Comparison of ENCODE assay signal across 23 mouse cellular contexts in the genomic region with DNA sequence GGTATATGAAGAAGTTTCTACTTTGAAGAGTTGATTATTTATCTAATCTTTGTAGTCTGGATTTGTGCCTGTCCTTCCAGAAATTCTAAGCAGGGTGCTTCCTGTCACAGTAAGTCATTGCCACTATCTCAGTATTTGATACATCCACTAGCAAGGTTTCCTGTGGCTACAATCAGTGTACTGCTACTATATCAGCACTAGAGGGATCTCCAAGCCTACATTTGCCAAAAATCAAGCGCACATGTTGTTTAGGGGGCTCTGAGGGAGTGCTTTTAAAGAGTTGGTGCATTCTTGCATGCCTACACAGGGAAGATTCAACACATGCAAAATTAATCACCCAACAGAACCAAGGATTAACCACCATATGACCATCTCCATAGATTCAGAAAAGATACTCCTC. TPM values are rescaled to one million over a fixed set of nuclear protein-coding genes. Genes with fewer than 3 reads are reported as not detected.
DNase-seq lines count a peak whose midpoint lies in the region; ATAC-seq and TF ChIP-seq lines count a peak whose summit lies in the region.
"Had no signal": no experiment of that assay in that cellular context is flagged by ENCODE, and none has a peak within 500 bp of the region (broad histone marks: within the 10 kb centered on the region; RNA-seq: fewer than 3 reads in every experiment).

No protein-coding gene starts in this region.

- peak; percentile 50 for TF ChIP-seq CTCF in kidney, postnatal 0 days (IDR thresholded peaks at IDR 0.05; ENCODE audit: low read depth)
- TF ChIP-seq CTCF in midbrain, postnatal 0 days (IDR thresholded peaks at IDR 0.05): peak; percentile 57

- WGBS in kidney, postnatal 0 days: 66% methylated on average over 1 of the region's 1 CpGs
- WGBS in kidney, embryonic 16.5 days: 74% methylated on average over 1 of the region's 1 CpGs
- WGBS in midbrain, postnatal 0 days: 55% methylated on average over 1 of the region's 1 CpGs
- WGBS in midbrain, embryonic 10.5 days: 51% methylated on average over 1 of the region's 1 CpGs

- no peak for ATAC-seq in kidney, postnatal 0 days (replicated peaks; ENCODE audit: low FRiP score, low read depth)
- no peak for ATAC-seq in kidney, embryonic 16.5 days (ENCODE audit: low FRiP score, low TSS enrichment)
- ATAC-seq in midbrain, postnatal 0 days (ENCODE audit: low FRiP score): no peak
- ATAC-seq: intestine, embryonic 16.5 days had no signal

- no peaks in the 10 kb centered on the region for H3K4me1 ChIP-seq in kidney, postnatal 0 days (replicated peaks; ENCODE audit: insufficient read depth, low read length)
- no peaks in the 10 kb centered on the region for H3K4me1 ChIP-seq in kidney, embryonic 16.5 days (ENCODE audit: insufficient read depth, low read length)
- H3K4me1 ChIP-seq in midbrain, postnatal 0 days (ENCODE audit: insufficient read depth, low read length): no peaks in the 10 kb centered on the region
- H3K4me1 ChIP-seq in midbrain, embryonic 10.5 days: no peaks in the 10 kb centered on the region
- H3K4me1 ChIP-seq: embryonic facial prominence, embryonic 10.5 days; forebrain, embryonic 12.5 days; heart, embryonic 10.5 days; hindbrain, embryonic 13.5 days; kidney, embryonic 15.5 days had no signal

- H3K4me2 ChIP-seq in kidney, postnatal 0 days (ENCODE audit: low read length): no peak overlapping the region
- no peak overlapping the region for H3K4me2 ChIP-seq in kidney, embryonic 16.5 days (replicated peaks; ENCODE audit: low read depth, low read length)
- no peak overlapping the region for H3K4me2 ChIP-seq in midbrain, postnatal 0 days (ENCODE audit: low read depth, low read length, poor library complexity, severe bottlenecking)
- H3K4me2 ChIP-seq: forebrain, embryonic 12.5 days; hindbrain, embryonic 13.5 days; kidney, embryonic 15.5 days had no signal

- H3K27ac ChIP-seq in kidney, postnatal 0 days: no peak overlapping the region
- H3K27ac ChIP-seq in kidney, embryonic 16.5 days (ENCODE audit: low read length): no peak overlapping the region
- no peak overlapping the region for H3K27ac ChIP-seq in midbrain, postnatal 0 days (ENCODE audit: low read depth, low read length)
- H3K27ac ChIP-seq in midbrain, embryonic 10.5 days (replicated peaks): no peak overlapping the region
- H3K27ac ChIP-seq: embryonic facial prominence, embryonic 10.5 days; forebrain, embryonic 12.5 days; heart, embryonic 10.5 days; hindbrain, embryonic 13.5 days; kidney, embryonic 15.5 days had no signal

- no peaks in the 10 kb centered on the region for H3K27me3 ChIP-seq in kidney, postnatal 0 days (ENCODE audit: insufficient read depth, low read length)
- no peaks in the 10 kb centered on the region for H3K27me3 ChIP-seq in kidney, embryonic 16.5 days (ENCODE audit: insufficient read depth, low read length)
- H3K27me3 ChIP-seq in midbrain, postnatal 0 days (ENCODE audit: insufficient read depth, low read length): no peaks in the 10 kb centered on the region
- no peaks in the 10 kb centered on the region for H3K27me3 ChIP-seq in midbrain, embryonic 10.5 days (ENCODE audit: low read depth, poor library complexity, severe bottlenecking)
- H3K27me3 ChIP-seq: forebrain, embryonic 12.5 days; hindbrain, embryonic 13.5 days; kidney, embryonic 15.5 days had no signal

- H3K4me3 ChIP-seq in kidney, postnatal 0 days (replicated peaks; ENCODE audit: low read depth, low read length): no peak overlapping the region
- H3K4me3 ChIP-seq in kidney, embryonic 16.5 days (ENCODE audit: low read length): no peak overlapping the region
- H3K4me3 ChIP-seq in midbrain, postnatal 0 days (ENCODE audit: low read depth, low read length): no peak overlapping the region
- H3K4me3 ChIP-seq in midbrain, embryonic 10.5 days: no peak overlapping the region
- H3K4me3 ChIP-seq: embryonic facial prominence, embryonic 10.5 days; forebrain, embryonic 12.5 days; heart, embryonic 10.5 days; hindbrain, embryonic 13.5 days; kidney, embryonic 15.5 days; myocyte had no signal

- H3K36me3 ChIP-seq in kidney, postnatal 0 days (ENCODE audit: insufficient read depth, low read length): no peaks in the 10 kb centered on the region
- H3K36me3 ChIP-seq in kidney, embryonic 16.5 days (ENCODE audit: insufficient read depth, low read length): no peaks in the 10 kb centered on the region
- no peaks in the 10 kb centered on the region for H3K36me3 ChIP-seq in midbrain, postnatal 0 days (ENCODE audit: insufficient read depth, low read length)
- no peaks in the 10 kb centered on the region for H3K36me3 ChIP-seq in midbrain, embryonic 10.5 days
- H3K36me3 ChIP-seq: embryonic facial prominence, embryonic 10.5 days; forebrain, embryonic 12.5 days; heart, embryonic 10.5 days; hindbrain, embryonic 13.5 days; kidney, embryonic 15.5 days had no signal

- DNase-seq in kidney, postnatal 0 days (ENCODE audit: low spot score): peak; percentile 3
- peak; percentile 43 for DNase-seq in midbrain, postnatal 0 days (ENCODE audit: low spot score)
- no peak for DNase-seq in midbrain, embryonic 10.5 days (ENCODE audit: low spot score)
- peak; percentile 24 for DNase-seq in R1 (ENCODE audit: low read depth, low spot score)
- no peak for DNase-seq in urinary bladder, postnatal 25 days (ENCODE audit: low spot score)
- no peak for DNase-seq in ovary, postnatal 14 days (ENCODE audit: low spot score)
- DNase-seq: adrenal gland, adult 2 months; cerebellum, adult 8-10 months; gastrocnemius, postnatal 25 days; heart, postnatal 14 days; left cerebral cortex, postnatal 4 days; liver; midbrain, embryonic 14.5 days; right cerebral cortex, postnatal 25 days; thymus, adult 18-20 months had no signal

- H3K9me3 ChIP-seq in kidney, postnatal 0 days (replicated peaks; ENCODE audit: low read length): no peaks in the 10 kb centered on the region
- H3K9me3 ChIP-seq in kidney, embryonic 16.5 days (ENCODE audit: low read length): no peaks in the 10 kb centered on the region
- no peaks in the 10 kb centered on the region for H3K9me3 ChIP-seq in midbrain, postnatal 0 days (ENCODE audit: low read length)
- H3K9me3 ChIP-seq in midbrain, embryonic 10.5 days (replicated peaks): no peaks in the 10 kb centered on the region
- H3K9me3 ChIP-seq: embryonic facial prominence, embryonic 10.5 days; forebrain, embryonic 12.5 days; heart, embryonic 10.5 days; hindbrain, embryonic 13.5 days; kidney, embryonic 15.5 days had no signal

- H3K9ac ChIP-seq in kidney, postnatal 0 days (ENCODE audit: low read depth, low read length): no peak overlapping the region
- H3K9ac ChIP-seq in kidney, embryonic 16.5 days (replicated peaks; ENCODE audit: low read length): no peak overlapping the region
- H3K9ac ChIP-seq in midbrain, postnatal 0 days (replicated peaks; ENCODE audit: low read length, poor library complexity, severe bottlenecking): no peak overlapping the region
- H3K9ac ChIP-seq: forebrain, embryonic 12.5 days; hindbrain, embryonic 13.5 days; kidney, embryonic 15.5 days had no signal

RNA-seq across cellular contexts. Expression of a gene that starts 21.5 kb away (rescaled TPM):
- 251 and 271 TPM in 2 replicates for polyA plus RNA-seq in kidney, postnatal 0 days (2015; fragmentation: Nextera tagmentation; extraction: Ambion mirVana)
- polyA plus RNA-seq in kidney, embryonic 16.5 days (2015; fragmentation: Nextera tagmentation; extraction: Ambion mirVana): 266 and 275 TPM in 2 replicates
- 169 and 210 TPM in 2 replicates for total RNA-seq in midbrain, postnatal 0 days (2014; rRNA removed)
- 368 and 370 TPM in 2 replicates for polyA plus RNA-seq in midbrain, postnatal 0 days (2015; fragmentation: Nextera tagmentation; extraction: Ambion mirVana)
- polyA plus RNA-seq in midbrain, embryonic 10.5 days (2016; fragmentation: Nextera tagmentation; extraction: Ambion mirVana): 370 and 371 TPM in 2 replicates

RNA-seq across cellular contexts. Expression of a gene that starts 22.1 kb away (rescaled TPM):
- 24.3 and 29.3 TPM in 2 replicates for polyA plus RNA-seq in kidney, postnatal 0 days (2015; fragmentation: Nextera tagmentation; extraction: Ambion mirVana)
- 18.6 and 18.9 TPM in 2 replicates for polyA plus RNA-seq in kidney, embryonic 16.5 days (2015; fragmentation: Nextera tagmentation; extraction: Ambion mirVana)
- 47.6 and 49.5 TPM in 2 replicates for total RNA-seq in midbrain, postnatal 0 days (2014; rRNA removed)
- polyA plus RNA-seq in midbrain, postnatal 0 days (2015; fragmentation: Nextera tagmentation; extraction: Ambion mirVana): 30.6 and 30.8 TPM in 2 replicates
- 25.5 and 31.8 TPM in 2 replicates for polyA plus RNA-seq in midbrain, embryonic 10.5 days (2016; fragmentation: Nextera tagmentation; extraction: Ambion mirVana)

RNA-seq across cellular contexts. Expression of a gene that starts 23.7 kb away (rescaled TPM):
- 0.61 and 0.86 TPM in 2 replicates for polyA plus RNA-seq in kidney, postnatal 0 days (2015; fragmentation: Nextera tagmentation; extraction: Ambion mirVana)
- 1.1 and 2.7 TPM in 2 replicates for polyA plus RNA-seq in kidney, embryonic 16.5 days (2015; fragmentation: Nextera tagmentation; extraction: Ambion mirVana)
- 0.93 and 4.0 TPM in 2 replicates for total RNA-seq in midbrain, postnatal 0 days (2014; rRNA removed)
- polyA plus RNA-seq in midbrain, postnatal 0 days (2015; fragmentation: Nextera tagmentation; extraction: Ambion mirVana): 0.28 and 0.54 TPM in 2 replicates
- 0.71 and 1.0 TPM in 2 replicates for polyA plus RNA-seq in midbrain, embryonic 10.5 days (2016; fragmentation: Nextera tagmentation; extraction: Ambion mirVana)

Comparison
In these comparisons a context has a peak if more than half of its experiments do, and no peak if none do; other contexts are left out.
1. DNase-seq: peak in kidney, postnatal 0 days (single experiment), midbrain, postnatal 0 days (single experiment) and R1 (single experiment); none in midbrain, embryonic 10.5 days (single experiment), urinary bladder, postnatal 25 days (single experiment) and ovary, postnatal 14 days (single experiment).